Mouse (Mus musculus) cerebellum, adult 2 months (tissue): Measurements from ENCODE around the gene Slc6a16.

Experiments used
- CTCF ChIP-seq: fragments of 200-500 bp; IDR thresholded peaks from 2 replicates; pipeline ENCODE4 v1.5.1; 2011; ENCODE audit warnings: low read depth, mild to moderate bottlenecking, control low read depth, low read length, moderate library complexity, borderline replicate concordance; ENCODE audit not compliant: insufficient read depth
- POLR2A ChIP-seq: fragments of 200-500 bp; IDR thresholded peaks from 2 replicates; pipeline ENCODE4 v1.6.1; 2011; ENCODE audit warnings: low read length, control low read depth, borderline replicate concordance; ENCODE audit not compliant: insufficient read depth

GRCm38 (mm10) chr7:45237747-45238699, 2.9 kb upstream of the Slc6a16 start:
- TF ChIP-seq POLR2A (no peak), CTCF (no peak)
